Mouse (Mus musculus) lung, postnatal 0 days (tissue): ENCODE data around the gene Prkcb. TPM values are rescaled to one million over a fixed set of nuclear protein-coding genes. Genes with fewer than 3 reads are reported as not detected.

Experiments
- ATAC-seq: fragments of 200-750 bp; cut with Nextera tagmentation; 2 replicates; pipeline ENCODE4 v1.8.0; 2017; ENCODE audit warnings: moderate library complexity
- DNase-seq: peaks from one replicate; pipeline ENCODE4 v3.0.0-alpha.2; 2016; ENCODE audit warnings: low spot score
- H3K27ac ChIP-seq: fragments of 300-500 bp; sonication (generic); 2 replicates; pipeline ENCODE4 v1.5.1; 2014; ENCODE audit warnings: antibody characterized with exemption, mild to moderate bottlenecking, low read length, mixed read lengths
- H3K27me3 ChIP-seq: fragments of 300-500 bp; sonication (generic); replicated peaks from 2 replicates; pipeline ENCODE4 v1.6.1; 2014; ENCODE audit warnings: low read length, mixed read lengths; ENCODE audit not compliant: insufficient read depth
- H3K36me3 ChIP-seq: fragments of 300-500 bp; sonication (generic); 2 replicates; pipeline ENCODE4 v1.6.1; 2014; ENCODE audit warnings: low read length, mixed read lengths; ENCODE audit not compliant: insufficient read depth
- H3K4me1 ChIP-seq: fragments of 300-500 bp; sonication (generic); 2 replicates; pipeline ENCODE4 v1.6.1; 2014; ENCODE audit warnings: antibody characterized with exemption, low read depth, low read length, mixed read lengths; ENCODE audit not compliant: insufficient read depth
- H3K4me2 ChIP-seq: fragments of 300-500 bp; sonication (generic); replicated peaks from 2 replicates; pipeline ENCODE4 v1.6.1; 2014; ENCODE audit warnings: low read depth, mild to moderate bottlenecking, low read length, moderate library complexity, mixed read lengths
- H3K4me3 ChIP-seq: fragments of 300-500 bp; sonication (generic); 2 replicates; pipeline ENCODE4 v1.5.1; 2014; ENCODE audit warnings: low read depth, low read length
- H3K9ac ChIP-seq: fragments of 300-500 bp; sonication (generic); replicated peaks from 2 replicates; pipeline ENCODE4 v1.6.1; 2014; ENCODE audit warnings: low read depth, mild to moderate bottlenecking
- H3K9me3 ChIP-seq: fragments of 300-500 bp; sonication (generic); 2 replicates; pipeline ENCODE4 v1.6.1; 2016; ENCODE audit warnings: low read length, mixed read lengths
- CTCF ChIP-seq: IDR thresholded peaks from 2 replicates; pipeline ENCODE4 v1.5.1; 2016; ENCODE audit warnings: antibody characterized with exemption, mild to moderate bottlenecking
- EP300 ChIP-seq: IDR thresholded peaks from 2 replicates; pipeline ENCODE4 v1.6.1; 2016; ENCODE audit warnings: antibody characterized with exemption, mild to moderate bottlenecking, control low read depth
- WGBS: fragments of 180-500 bp; shearing (Covaris S2); extraction: QIAGEN DNeasy Blood & Tissue Kit; methylation state at CpG from one replicate; pipeline ENCODE4 v1.1.7; 2014; 5-methylcytosine and 5-hydroxymethylcytosine counted together
- polyA plus RNA-seq: library from polyadenylated mRNA; unstranded; fragments of >200 nt; fragmentation: Nextera tagmentation; extraction: Ambion mirVana; gene quantifications from 2 replicates; pipeline ENCODE4 v1.2.1, GENCODE M21; 2015

The Prkcb gene
- polyA plus RNA-seq, 1 experiment from 2014 or later, result 2.3 TPM

- no peaks in the 10 kb centered on the region for H3K27me3 ChIP-seq
- H3K4me2 ChIP-seq, result no peak overlapping the region
- H3K4me1 ChIP-seq, result no peaks in the 10 kb centered on the region
- no peak overlapping the region for H3K27ac ChIP-seq
- TF ChIP-seq CTCF, result no peak
- no peak for TF ChIP-seq EP300
- DNase-seq (no peak), ATAC-seq (no peak)
- WGBS, result 63% methylated on average over 3 of the region's 3 CpGs
- H3K4me3 ChIP-seq, result no peak overlapping the region
- H3K36me3 ChIP-seq, result no peaks in the 10 kb centered on the region
- no peaks in the 10 kb centered on the region for H3K9me3 ChIP-seq
- no peak overlapping the region for H3K9ac ChIP-seq
Observed at GRCm38 (mm10) chr7:122303988-122304387, 15.4 kb downstream of the Prkcb start.

DNA sequence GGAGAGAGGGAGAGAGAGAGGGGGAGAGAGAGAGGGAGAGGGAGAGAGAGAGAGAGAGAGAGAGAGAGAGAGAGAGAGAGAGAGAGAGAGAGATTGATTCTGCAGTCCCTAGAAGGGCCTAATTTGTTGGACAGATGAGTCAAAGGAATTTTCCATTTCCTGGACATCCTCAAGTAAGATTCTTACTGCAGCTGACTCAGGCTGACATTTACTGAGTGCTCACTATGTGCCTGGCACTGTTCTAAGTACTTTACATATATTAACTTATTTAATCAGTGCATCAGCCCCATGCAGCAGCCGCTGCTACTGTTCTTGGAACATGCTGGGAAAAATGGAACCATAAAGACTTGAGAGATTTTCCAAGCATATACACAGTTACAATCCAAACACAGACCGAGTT, 16.0 kb downstream of the Prkcb start:
- Histone ChIP-seq H3K36me3 (no peaks in the 10 kb centered on the region), H3K9me3 (no peaks in the 10 kb centered on the region), H3K27ac (no peak overlapping the region), H3K27me3 (no peaks in the 10 kb centered on the region), H3K4me1 (no peaks in the 10 kb centered on the region), H3K4me2 (no peak overlapping the region), H3K4me3 (no peak overlapping the region), H3K9ac (no peak overlapping the region)
- ATAC-seq, result no peak
- DNase-seq, result no peak
- TF ChIP-seq EP300, result no peak
- TF ChIP-seq CTCF, result no peak
- 62% methylated on average over 2 of the region's 2 CpGs for WGBS

GRCm38 (mm10) chr7:122307241-122307640, 18.7 kb downstream of the Prkcb start:
- WGBS, result 82% methylated on average over 9 of the region's 9 CpGs
- no peak for TF ChIP-seq EP300

DNA sequence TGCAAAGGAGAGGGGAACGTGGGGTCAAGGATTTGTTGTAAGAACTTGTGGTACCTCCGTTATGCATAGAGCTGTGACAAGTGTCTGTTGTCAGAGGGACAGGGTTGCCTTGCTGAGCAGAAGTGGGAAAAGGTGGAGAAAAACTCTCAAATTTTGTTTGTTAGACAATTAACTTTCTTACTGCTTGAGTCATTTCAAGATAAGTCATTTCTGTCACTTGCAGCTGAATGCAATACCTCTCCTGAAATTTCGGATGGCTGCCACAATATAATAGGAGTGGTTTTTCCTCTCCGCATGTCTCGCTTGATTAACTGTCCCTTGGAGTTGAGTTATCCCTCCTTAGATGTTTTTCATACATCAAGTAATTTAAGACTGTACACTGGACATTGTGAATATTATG, 20.1 kb downstream of the Prkcb start:
- DNase-seq (no peak), ATAC-seq (no peak)
- Histone ChIP-seq H3K27me3 (no peaks in the 10 kb centered on the region), H3K9ac (no peak overlapping the region), H3K4me2 (no peak overlapping the region), H3K4me3 (no peak overlapping the region), H3K36me3 (no peaks in the 10 kb centered on the region), H3K9me3 (no peaks in the 10 kb centered on the region), H3K27ac (no peak overlapping the region), H3K4me1 (no peaks in the 10 kb centered on the region)
- TF ChIP-seq CTCF (no peak), EP300 (no peak)
- WGBS, result 79% methylated on average over 5 of the region's 5 CpGs

More at GRCm38 (mm10) chr7:122307241-122307640, 18.7 kb downstream of the Prkcb start:
- Histone ChIP-seq H3K36me3 (no peaks in the 10 kb centered on the region), H3K27ac (no peak overlapping the region), H3K27me3 (no peaks in the 10 kb centered on the region), H3K9me3 (no peaks in the 10 kb centered on the region), H3K4me1 (no peaks in the 10 kb centered on the region), H3K4me2 (no peak overlapping the region), H3K4me3 (no peak overlapping the region), H3K9ac (no peak overlapping the region)
- ATAC-seq (no peak), DNase-seq (no peak)

DNA sequence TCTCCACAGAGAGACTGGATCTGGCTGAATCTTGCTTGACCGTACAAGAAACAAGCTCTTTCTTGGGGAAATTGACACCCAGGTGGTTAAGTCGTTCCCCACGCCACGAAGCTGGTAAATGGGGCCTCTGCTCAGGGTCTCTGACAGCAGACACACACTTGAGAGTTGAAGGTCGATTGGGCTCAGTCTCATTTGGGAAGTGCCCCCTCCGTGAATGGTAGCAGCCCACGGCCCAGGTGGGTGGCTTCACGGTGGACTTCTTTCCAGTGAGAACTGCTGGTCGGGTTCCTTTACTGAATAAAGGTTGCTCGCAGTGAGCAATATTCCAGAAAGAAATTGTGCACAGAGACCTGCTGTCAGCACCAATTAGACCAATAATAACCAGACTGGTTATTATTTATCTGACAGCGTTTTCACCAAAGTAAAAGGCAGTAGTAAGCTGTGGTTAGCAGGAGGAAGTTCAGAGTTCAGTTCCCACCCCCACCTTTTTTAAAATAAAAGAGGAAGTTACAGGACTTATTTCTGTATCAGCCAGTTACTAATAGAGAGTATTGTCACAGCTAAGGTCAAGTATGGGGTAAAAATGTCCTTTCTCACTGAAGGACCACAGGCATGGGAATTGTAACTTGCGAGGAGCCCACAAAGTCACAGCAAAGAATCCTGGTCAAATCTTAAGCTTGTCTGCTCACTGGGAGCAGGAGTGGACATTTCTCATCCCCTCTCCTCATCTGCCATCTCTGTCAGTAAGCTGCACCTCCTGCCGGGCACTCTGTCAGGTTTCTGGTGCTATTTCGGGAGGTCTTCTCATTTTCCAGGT, 21.6 kb downstream of the Prkcb start:
- WGBS, result 64% methylated on average over 14 of the region's 14 CpGs
- Histone ChIP-seq H3K4me2 (no peak overlapping the region), H3K27ac (no peak overlapping the region), H3K9ac (no peak overlapping the region), H3K9me3 (no peaks in the 10 kb centered on the region), H3K27me3 (no peaks in the 10 kb centered on the region), H3K4me3 (no peak overlapping the region), H3K4me1 (no peaks in the 10 kb centered on the region), H3K36me3 (no peaks in the 10 kb centered on the region)
- DNase-seq (no peak), ATAC-seq (no peak)
- no peak for TF ChIP-seq EP300
- no peak for TF ChIP-seq CTCF

GRCm38 (mm10) chr7:122310726-122311018, 22.1 kb downstream of the Prkcb start:
- H3K36me3 ChIP-seq, result no peaks in the 10 kb centered on the region
- no peak overlapping the region for H3K27ac ChIP-seq
- no peaks in the 10 kb centered on the region for H3K9me3 ChIP-seq
- no peak overlapping the region for H3K9ac ChIP-seq
- no peak for DNase-seq
- H3K4me2 ChIP-seq, result no peak overlapping the region
- no peak overlapping the region for H3K4me3 ChIP-seq
- 71% methylated on average over 7 of the region's 7 CpGs for WGBS
- ATAC-seq, result no peak
- H3K27me3 ChIP-seq, result no peaks in the 10 kb centered on the region
- TF ChIP-seq CTCF (no peak), EP300 (no peak)
- H3K4me1 ChIP-seq, result no peaks in the 10 kb centered on the region
